Comparison of ENCODE assay signal across 8 mouse cellular contexts in the genomic region with DNA sequence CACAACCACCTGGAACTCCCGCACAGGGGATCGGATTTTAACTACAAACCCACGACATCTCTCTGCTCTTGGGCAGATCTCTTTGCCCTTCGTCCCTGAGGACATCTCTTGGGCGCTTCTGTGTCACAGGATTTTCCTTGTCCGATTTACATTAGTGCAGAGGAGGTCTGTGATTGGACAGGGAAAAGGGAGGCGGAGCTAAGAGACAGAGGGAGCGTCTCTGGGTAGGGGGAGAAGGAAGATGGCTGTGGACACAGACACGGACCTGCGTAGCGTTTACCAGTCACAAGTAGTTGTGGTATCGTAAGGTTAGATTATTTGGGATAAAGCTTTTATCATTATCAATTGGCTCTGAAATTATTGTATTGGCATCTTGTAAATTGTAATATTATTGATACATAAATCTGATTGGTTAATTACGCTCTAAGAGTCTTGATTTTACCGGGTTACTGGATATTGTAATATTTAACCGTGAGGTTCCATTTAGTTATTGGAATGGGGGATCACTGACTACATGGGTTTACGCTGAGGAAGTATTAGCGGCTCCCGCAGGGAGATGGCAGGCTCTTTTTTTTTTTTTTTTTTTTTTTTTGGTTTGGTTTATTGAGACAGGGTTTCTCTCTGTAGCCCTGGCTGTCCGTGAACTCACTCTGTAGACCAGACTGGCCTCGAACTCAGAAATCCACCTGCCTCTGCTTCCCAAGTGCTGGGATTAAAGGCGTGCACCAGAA. TPM values are rescaled to one million over a fixed set of nuclear protein-coding genes. Genes with fewer than 3 reads are reported as not detected.
A peak's percentile ranks its signal among the peaks of the same experiment; 100 is the strongest.
DNase-seq lines count a peak whose midpoint lies in the region; ATAC-seq and TF ChIP-seq lines count a peak whose summit lies in the region.

No protein-coding gene starts in this region.

- no peak for TF ChIP-seq CTCF in ES-Bruce4 (IDR thresholded peaks at IDR 0.05; ENCODE audit: low read depth, low read length)

- no peak for ATAC-seq in cerebellum, adult (ENCODE audit: insufficient number of reproducible peaks, low FRiP score, low TSS enrichment)
- peak; percentile 93 for ATAC-seq in forebrain, embryonic 16.5 days

- peak overlapping the region; percentile 77 for H3K4me3 ChIP-seq in ES-Bruce4 (ENCODE audit: low read depth, low read length)
- H3K4me3 ChIP-seq in forebrain, embryonic 16.5 days (replicated peaks; ENCODE audit: low read length) = peak overlapping the region; percentile 27

- H3K27me3 ChIP-seq in ES-Bruce4 (ENCODE audit: control insufficient read depth, insufficient read depth, low read length, poor library complexity, severe bottlenecking) = no peaks in the 10 kb centered on the region
- H3K27me3 ChIP-seq in forebrain, embryonic 16.5 days (replicated peaks; ENCODE audit: control insufficient read depth, insufficient read depth, low read length) = no peaks in the 10 kb centered on the region

- H3K4me1 ChIP-seq in ES-Bruce4 (ENCODE audit: control insufficient read depth, insufficient read depth, low read length) = no peaks in the 10 kb centered on the region
- H3K4me1 ChIP-seq in forebrain, embryonic 16.5 days (replicated peaks; ENCODE audit: control insufficient read depth, insufficient read depth, low read length) = no peaks in the 10 kb centered on the region

- 32% methylated on average over 21 of the region's 21 CpGs for WGBS in forebrain, embryonic 16.5 days

- TF ChIP-seq EP300 in ES-Bruce4 (IDR thresholded peaks at IDR 0.05; ENCODE audit: insufficient read depth, low read depth, low read length) = no peak

- no peaks in the 10 kb centered on the region for H3K9me3 ChIP-seq in ES-Bruce4 (replicated peaks; ENCODE audit: control insufficient read depth, insufficient read depth, low read length, poor library complexity, severe bottlenecking)
- H3K9me3 ChIP-seq in forebrain, embryonic 16.5 days (ENCODE audit: control insufficient read depth, low read length) = no peaks in the 10 kb centered on the region

- peak overlapping the region; percentile 39 for H3K4me2 ChIP-seq in forebrain, embryonic 16.5 days (ENCODE audit: low read length)

- DNase-seq in cerebellum, postnatal 10 days = peak; percentile 50 to 54
- peak; percentile 41 for DNase-seq in mesoderm, embryonic 11.5 days (ENCODE audit: low read depth, low spot score)
- DNase-seq in layer of hippocampus, adult 9-10 months (ENCODE audit: low spot score) = no peak
- DNase-seq in gastrocnemius, postnatal 25 days = no peak
- no peak for DNase-seq in left cerebral cortex, postnatal 10 days (ENCODE audit: extremely low spot score in 1 of 2, low spot score in 2 of 2)

- H3K36me3 ChIP-seq in ES-Bruce4 (ENCODE audit: control insufficient read depth, insufficient read depth, low read length, poor library complexity, severe bottlenecking) = no peaks in the 10 kb centered on the region
- no peaks in the 10 kb centered on the region for H3K36me3 ChIP-seq in forebrain, embryonic 16.5 days (ENCODE audit: control insufficient read depth, insufficient read depth)

- peak; percentile 80 for TF ChIP-seq POLR2A in ES-Bruce4 (IDR thresholded peaks at IDR 0.05; ENCODE audit: insufficient read depth, low read length)

- H3K27ac ChIP-seq in ES-Bruce4 (ENCODE audit: insufficient read depth, low read length) = peak overlapping the region; percentile 58; the same call in 1 of the 2 replicates
- no peak overlapping the region for H3K27ac ChIP-seq in forebrain, embryonic 16.5 days (ENCODE audit: low read length)

- peak overlapping the region; percentile 73 for H3K9ac ChIP-seq in ES-Bruce4 (ENCODE audit: low read depth, poor library complexity, severe bottlenecking)
- no peak overlapping the region for H3K9ac ChIP-seq in forebrain, embryonic 16.5 days (replicated peaks; ENCODE audit: low read depth, low read length)

- intact Hi-C loops in left cerebral cortex, postnatal 10 days (cut with DNase I) = no loop called here

RNA-seq across cellular contexts. Expression of a gene that starts 7.3 kb away (rescaled TPM):
- polyA plus RNA-seq in ES-Bruce4 (2011; ENCODE audit: insufficient read depth, insufficient read length, low read depth, missing spikeins) = 0.79 and 1.3 TPM in 2 replicates
- 0.10 and 0.11 TPM in 2 replicates for polyA plus RNA-seq in forebrain, embryonic 16.5 days (2015; fragmentation: Nextera tagmentation; extraction: Ambion mirVana)
- 1 to 10 TPM in 1 of 2 experiments, under 1 TPM in 1; 0.41 to 1.1 TPM for total RNA-seq in gastrocnemius, postnatal 25 days (2021)
- total RNA-seq in left cerebral cortex, postnatal 10 days (2021) = under 1 TPM; 0.21 to 0.30 TPM

RNA-seq across cellular contexts. Expression of a gene that starts 21.0 kb away (rescaled TPM):
- 17.1 and 25.6 TPM in 2 replicates for polyA plus RNA-seq in ES-Bruce4 (2011; ENCODE audit: insufficient read depth, insufficient read length, low read depth, missing spikeins)
- 62.8 and 90.9 TPM in 2 replicates for polyA plus RNA-seq in forebrain, embryonic 16.5 days (2015; fragmentation: Nextera tagmentation; extraction: Ambion mirVana)
- total RNA-seq in gastrocnemius, postnatal 25 days (2021) = under 1 TPM; 0.59 to 0.61 TPM
- 100 to 1,000 TPM; 333 TPM for total RNA-seq in left cerebral cortex, postnatal 10 days (2021)

RNA-seq across cellular contexts. Expression of a gene that starts 26.6 kb away (rescaled TPM):
- 0.27 TPM in 1 of 2 replicates, not detected in the other for polyA plus RNA-seq in ES-Bruce4 (2011; ENCODE audit: insufficient read depth, insufficient read length, low read depth, missing spikeins)
- polyA plus RNA-seq in forebrain, embryonic 16.5 days (2015; fragmentation: Nextera tagmentation; extraction: Ambion mirVana) = 0.11 and 0.55 TPM in 2 replicates
- total RNA-seq in gastrocnemius, postnatal 25 days (2021) = 10 to 100 TPM in 1 of 2 experiments, 1 to 10 TPM in 1; 7.8 to 11.7 TPM
- 1 to 10 TPM in 1 of 2 experiments, under 1 TPM in 1; 0.99 to 1.2 TPM for total RNA-seq in left cerebral cortex, postnatal 10 days (2021)

RNA-seq across cellular contexts. Expression of a gene that starts 56.6 kb away (rescaled TPM):
- polyA plus RNA-seq in ES-Bruce4 (2011; ENCODE audit: insufficient read depth, insufficient read length, low read depth, missing spikeins) = 3.4 and 3.9 TPM in 2 replicates
- polyA plus RNA-seq in forebrain, embryonic 16.5 days (2015; fragmentation: Nextera tagmentation; extraction: Ambion mirVana) = 0.29 and 0.47 TPM in 2 replicates
- 10 to 100 TPM; 16.5 to 20.8 TPM for total RNA-seq in gastrocnemius, postnatal 25 days (2021)
- 1 to 10 TPM; 1.2 to 2.0 TPM for total RNA-seq in left cerebral cortex, postnatal 10 days (2021)

Comparison
In these comparisons a context has a peak if more than half of its experiments do, and no peak if none do; other contexts are left out.
1. DNase-seq: peak in cerebellum, postnatal 10 days (2 of 2) and mesoderm, embryonic 11.5 days (single experiment); none in layer of hippocampus, adult 9-10 months (single experiment), gastrocnemius, postnatal 25 days (single experiment) and left cerebral cortex, postnatal 10 days (0 of 2).
2. RNA of a gene that starts 21.0 kb away (total RNA-seq): 333 TPM in left cerebral cortex, postnatal 10 days; 0.59 to 0.61 TPM in gastrocnemius, postnatal 25 days; every median in the first group is over 100 times any median in the second.